Mouse (Mus musculus) thymus, adult 2 months (tissue): ENCODE measurements around the gene 4930402F06Rik.

Experiments used
- CTCF ChIP-seq: fragments of 200-500 bp; IDR thresholded peaks from 2 replicates; pipeline ENCODE4 v1.5.1; 2012; ENCODE audit warnings: mild to moderate bottlenecking, control low read depth, low read length, moderate library complexity, borderline replicate concordance; ENCODE audit not compliant: control insufficient read depth, poor library complexity, insufficient read depth; ENCODE audit errors: extremely low read depth
- POLR2A ChIP-seq: fragments of 200-500 bp; IDR thresholded peaks from 2 replicates; pipeline ENCODE4 v1.6.1; 2012; ENCODE audit warnings: mild to moderate bottlenecking, low read length, control low read depth, moderate library complexity; ENCODE audit not compliant: control insufficient read depth, poor library complexity, insufficient read depth; ENCODE audit errors: extremely low read depth

- no peak for TF ChIP-seq CTCF
- TF ChIP-seq POLR2A: no peak
These were observed 49.3 kb upstream of the 4930402F06Rik start for GRCm38 (mm10) chr2:35446300-35446699.
